Mouse (Mus musculus) c-Kit-positive CD71-positive TER-119-negative erythroid progenitor cells, embryonic 14.5 days (primary cell): ENCODE measurements around the gene Mob4.
"Not testable (repeated sequence)": the region's sequence is repeated elsewhere in the genome, so short reads cannot be mapped to it uniquely, and the experiment has no call there.

Experiments
- DNase-seq: peaks from one replicate; pipeline ENCODE4 v3.0.0-alpha.2; 2013; ENCODE audit warnings: low read depth

Gene Mob4

GRCm38 (mm10) chr1:55130943-55131401 lies at the start of gene Mob4:
Mob4 (plus strand) TSS chr1:55131231.
- peak; percentile 85 for DNase-seq

- DNase-seq: no peak
These were observed 48.9 kb upstream of the Mob4 start for GRCm38 (mm10) chr1:55082106-55082505.

- no peak for DNase-seq
These were observed 45.2 kb upstream of the Mob4 start for GRCm38 (mm10) chr1:55085781-55086366.

GRCm38 (mm10) chr1:55086868-55087400 lies 44.1 kb upstream of the Mob4 start:
- no peak for DNase-seq

GRCm38 (mm10) chr1:55087401-55087904 lies 43.6 kb upstream of the Mob4 start:
- no peak for DNase-seq

GRCm38 (mm10) chr1:55087932-55088610 lies 43.0 kb upstream of the Mob4 start, which contains the start of the genes Hspe1 and Hspd1:
Hspe1 (plus strand) TSS chr1:55088132.
Hspd1 (minus strand) TSS chr1:55088243.
- DNase-seq: peak; percentile 98

- no peak for DNase-seq
These were observed 42.2 kb upstream of the Mob4 start for GRCm38 (mm10) chr1:55088611-55089497.

GRCm38 (mm10) chr1:55089498-55090064 lies 41.5 kb upstream of the Mob4 start:
- DNase-seq: no peak

- DNase-seq: no peak
These were observed 39.0 kb upstream of the Mob4 start for GRCm38 (mm10) chr1:55092056-55092455.

- peak; percentile 77 for DNase-seq
These were observed 38.6 kb upstream of the Mob4 start for GRCm38 (mm10) chr1:55092469-55092868.

GRCm38 (mm10) chr1:55106919-55107585 lies 24.0 kb upstream of the Mob4 start:
- DNase-seq: no peak

- DNase-seq: no peak
These were observed 23.4 kb upstream of the Mob4 start for GRCm38 (mm10) chr1:55107644-55108043.

GRCm38 (mm10) chr1:55108473-55108872 lies 22.6 kb upstream of the Mob4 start:
- no peak for DNase-seq

- no peak for DNase-seq
These were observed 21.8 kb upstream of the Mob4 start for GRCm38 (mm10) chr1:55109066-55109766.

GRCm38 (mm10) chr1:55123046-55123445 lies 8.0 kb upstream of the Mob4 start:
- no peak for DNase-seq

- no peak for DNase-seq
These were observed 7.5 kb upstream of the Mob4 start for GRCm38 (mm10) chr1:55123561-55123960.

GRCm38 (mm10) chr1:55124136-55124535 lies 6.9 kb upstream of the Mob4 start:
- not testable (repeated sequence) for DNase-seq

- DNase-seq: no peak
These were observed 1.3 kb upstream of the Mob4 start for GRCm38 (mm10) chr1:55129716-55130115.

- no peak for DNase-seq
These were observed 678 bp upstream of the Mob4 start for GRCm38 (mm10) chr1:55130190-55130916.
